Mouse (Mus musculus): ENCODE results near the gene Spaca3. TPM values are rescaled to one million over a fixed set of nuclear protein-coding genes. Genes with fewer than 3 reads are reported as not detected.

Gene Spaca3
- total and polyA plus RNA-seq, 3 experiments: not detected

- no peaks in the 10 kb centered on the region for H3K4me1 ChIP-seq (ENCODE audit: control insufficient read depth in 1 of 2, insufficient read depth in 2 of 2)
- no peaks in the 10 kb centered on the region for H3K36me3 ChIP-seq (replicated peaks in 1 of 2; ENCODE audit: control insufficient read depth in 1 of 2, insufficient read depth in 1 of 2, low read length in 1 of 2)
- no peak overlapping the region for H3K27ac ChIP-seq (ENCODE audit: insufficient read depth, low read depth)
- no peaks in the 10 kb centered on the region for H3K79me2 ChIP-seq (replicated peaks; ENCODE audit: control insufficient read depth, extremely low read depth, insufficient read depth, poor library complexity, severe bottlenecking)
- H3K9ac ChIP-seq (ENCODE audit: insufficient read depth, low read depth): no peak overlapping the region
- H3K4me3 ChIP-seq (replicated peaks in 1 of 3; ENCODE audit: low read depth in 2 of 3, low read length in 2 of 3, poor library complexity in 1 of 3): no peak overlapping the region
- in situ Hi-C loops (cut with MboI; ENCODE audit: low pct_ligation_motif_present, low pct_unique_long_range_greater_than_20kb, low sequenced_read_pairs): loop anchor here (25.0 kb wide), 1 partner anchor 610 kb away; no protein-coding TSS in a partner anchor
- TF ChIP-seq USF2 (conservative IDR thresholded peaks at IDR 0.05; ENCODE audit: low read depth, low read length) (no peak), CTCF (conservative IDR thresholded peaks at IDR 0.05 in 1 of 2, IDR thresholded peaks at IDR 0.05 in 1 of 2; ENCODE audit: low read depth in 2 of 2, low read length in 2 of 2) (no peak), RAD21 (IDR thresholded peaks at IDR 0.05; ENCODE audit: low read depth, low read length) (no peak), CHD1 (IDR thresholded peaks at IDR 0.05; ENCODE audit: low read depth, low read length) (no peak), ELF1 (IDR thresholded peaks at IDR 0.05; ENCODE audit: low read depth, low read length) (no peak), USF1 (IDR thresholded peaks at IDR 0.05; ENCODE audit: low read depth, low read length) (no peak), MXI1 (IDR thresholded peaks at IDR 0.05; ENCODE audit: low read depth, low read length) (no peak)
- H3K9me3 ChIP-seq (replicated peaks; ENCODE audit: low read length): peaks cover 4% of the 10 kb centered on the region
- H3K4me2 ChIP-seq (ENCODE audit: insufficient read depth, low read depth, poor library complexity, severe bottlenecking): no peak overlapping the region
- dilution Hi-C loops (cut with MboI; ENCODE audit: extremely low pct_ligation_motif_present, extremely low pct_unique_long_range_greater_than_20kb, low sequenced_read_pairs): no loop called here
- peaks cover 91% of the 10 kb centered on the region for H3K27me3 ChIP-seq (replicated peaks)
- DNase-seq (ENCODE audit: extremely low read depth): no peak
These were observed 44.5 kb downstream of the Spaca3 start for GRCm38 (mm10) chr11:80902664-80903063.

- no peak for TF ChIP-seq CHD2 (IDR thresholded peaks at IDR 0.05; ENCODE audit: low read length)
- TF ChIP-seq RCOR1 (conservative IDR thresholded peaks at IDR 0.05; ENCODE audit: low read depth, low read length): no peak
- TF ChIP-seq MXI1 (IDR thresholded peaks at IDR 0.05; ENCODE audit: low read depth, low read length): no peak
- no peak for TF ChIP-seq ZMIZ1 (IDR thresholded peaks at IDR 0.05; ENCODE audit: low read depth, low read length)
- TF ChIP-seq MYC (IDR thresholded peaks at IDR 0.05; ENCODE audit: low read depth, low read length): no peak
- TF ChIP-seq POLR2A (IDR thresholded peaks at IDR 0.05; ENCODE audit: low read depth, low read length): no peak
- no peak for TF ChIP-seq ELF1 (IDR thresholded peaks at IDR 0.05; ENCODE audit: low read depth, low read length)
- no peak for TF ChIP-seq MAZ (IDR thresholded peaks at IDR 0.05; ENCODE audit: low read depth, low read length)
- no peak for TF ChIP-seq JUN (IDR thresholded peaks at IDR 0.05; ENCODE audit: insufficient read depth, low read depth, low read length)
- dilution Hi-C loops (cut with MboI; ENCODE audit: extremely low pct_ligation_motif_present, extremely low pct_unique_long_range_greater_than_20kb, low sequenced_read_pairs) (no loop called here), in situ Hi-C loops (cut with MboI; ENCODE audit: low pct_ligation_motif_present, low pct_unique_long_range_greater_than_20kb, low sequenced_read_pairs) (loop anchor here (25.0 kb wide), 1 partner anchor 609 kb away; no protein-coding TSS in a partner anchor)
- DNase-seq (ENCODE audit: extremely low read depth): no peak
- H3K27ac ChIP-seq (ENCODE audit: insufficient read depth, low read depth): no peak overlapping the region
- H3K36me3 ChIP-seq (replicated peaks in 1 of 2; ENCODE audit: control insufficient read depth in 1 of 2, insufficient read depth in 1 of 2, low read length in 1 of 2): no peaks in the 10 kb centered on the region
- H3K9ac ChIP-seq (ENCODE audit: insufficient read depth, low read depth): no peak overlapping the region
- no peaks in the 10 kb centered on the region for H3K4me1 ChIP-seq (ENCODE audit: control insufficient read depth in 1 of 2, insufficient read depth in 2 of 2)
- no peak overlapping the region for H3K4me3 ChIP-seq (replicated peaks in 1 of 3; ENCODE audit: low read depth in 2 of 3, low read length in 2 of 3, poor library complexity in 1 of 3)
- H3K27me3 ChIP-seq (replicated peaks): peaks cover 92% of the 10 kb centered on the region
- H3K4me2 ChIP-seq (ENCODE audit: insufficient read depth, low read depth, poor library complexity, severe bottlenecking): no peak overlapping the region
- H3K9me3 ChIP-seq (replicated peaks; ENCODE audit: low read length): peaks cover 4% of the 10 kb centered on the region
- no peaks in the 10 kb centered on the region for H3K79me2 ChIP-seq (replicated peaks; ENCODE audit: control insufficient read depth, extremely low read depth, insufficient read depth, poor library complexity, severe bottlenecking)
These were observed 45.3 kb downstream of the Spaca3 start for GRCm38 (mm10) chr11:80903426-80903825.

- dilution Hi-C loops (cut with MboI; ENCODE audit: extremely low pct_ligation_motif_present, extremely low pct_unique_long_range_greater_than_20kb, low sequenced_read_pairs) (no loop called here), in situ Hi-C loops (cut with MboI; ENCODE audit: low pct_ligation_motif_present, low pct_unique_long_range_greater_than_20kb, low sequenced_read_pairs) (loop anchor here (25.0 kb wide), 1 partner anchor 608 kb away; no protein-coding TSS in a partner anchor)
- Histone ChIP-seq H3K36me3 (replicated peaks in 1 of 2; ENCODE audit: control insufficient read depth in 1 of 2, insufficient read depth in 1 of 2, low read length in 1 of 2) (no peaks in the 10 kb centered on the region), H3K9ac (ENCODE audit: insufficient read depth, low read depth) (no peak overlapping the region), H3K4me1 (ENCODE audit: control insufficient read depth in 1 of 2, insufficient read depth in 2 of 2) (no peaks in the 10 kb centered on the region), H3K9me3 (replicated peaks; ENCODE audit: low read length) (peaks cover 4% of the 10 kb centered on the region), H3K27ac (ENCODE audit: insufficient read depth, low read depth) (no peak overlapping the region), H3K79me2 (replicated peaks; ENCODE audit: control insufficient read depth, extremely low read depth, insufficient read depth, poor library complexity, severe bottlenecking) (no peaks in the 10 kb centered on the region), H3K4me3 (replicated peaks in 1 of 3; ENCODE audit: low read depth in 2 of 3, low read length in 2 of 3, poor library complexity in 1 of 3) (no peak overlapping the region), H3K4me2 (ENCODE audit: insufficient read depth, low read depth, poor library complexity, severe bottlenecking) (no peak overlapping the region), H3K27me3 (replicated peaks) (peaks cover 91% of the 10 kb centered on the region)
- peak; percentile 3 for DNase-seq (ENCODE audit: extremely low read depth)
- TF ChIP-seq ZKSCAN1 (IDR thresholded peaks at IDR 0.05; ENCODE audit: borderline replicate concordance, low read depth, low read length) (no peak), MAFK (IDR thresholded peaks at IDR 0.05; ENCODE audit: insufficient replicate concordance, low read length) (peak; percentile 66; the same call in 1 of the 2 replicates)
These were observed 46.4 kb downstream of the Spaca3 start for GRCm38 (mm10) chr11:80904559-80904958.

Measured in CH12.LX (cell line).